Mouse (Mus musculus): ENCODE results near the gene Il22ra2.
A peak's percentile ranks its signal among the peaks of the same experiment; 100 is the strongest.

The Il22ra2 gene

GRCm38 (mm10) chr10:19627748-19628147 is 6.0 kb downstream of the Il22ra2 start:
- no peaks in the 10 kb centered on the region for H3K27me3 ChIP-seq (ENCODE audit: control insufficient read depth, insufficient read depth, low read length, poor library complexity, severe bottlenecking)
- no peak for DNase-seq (ENCODE audit: low read depth, low spot score)
- no peaks in the 10 kb centered on the region for H3K36me3 ChIP-seq (ENCODE audit: control insufficient read depth, insufficient read depth, low read length, poor library complexity, severe bottlenecking)

- no peak for DNase-seq (ENCODE audit: low read depth, low spot score)
- Histone ChIP-seq H3K36me3 (ENCODE audit: control insufficient read depth, insufficient read depth, low read length, poor library complexity, severe bottlenecking) (no peaks in the 10 kb centered on the region), H3K27me3 (ENCODE audit: control insufficient read depth, insufficient read depth, low read length, poor library complexity, severe bottlenecking) (no peaks in the 10 kb centered on the region)
Observed at GRCm38 (mm10) chr10:19631616-19632195, 9.9 kb downstream of the Il22ra2 start.

DNA sequence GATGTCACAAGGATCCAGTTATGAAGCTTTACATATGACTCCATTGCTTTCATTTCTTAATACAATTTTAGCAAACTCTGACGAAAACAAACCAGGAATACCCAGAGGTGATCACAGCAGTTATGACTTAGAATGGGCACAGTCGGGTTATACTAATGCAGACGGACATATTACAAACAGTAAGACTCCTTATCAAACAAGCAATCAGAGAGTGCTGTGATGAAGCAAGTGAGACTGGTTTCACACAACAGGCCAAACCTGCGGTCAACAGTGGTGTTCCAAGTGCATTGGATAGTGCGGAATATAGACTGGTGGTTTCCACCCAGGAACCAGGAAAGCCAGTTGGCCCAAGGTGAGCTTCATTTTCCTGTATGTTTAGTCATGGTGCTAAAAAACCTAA is 17.1 kb downstream of the Il22ra2 start:
- H3K36me3 ChIP-seq (ENCODE audit: control insufficient read depth, insufficient read depth, low read length, poor library complexity, severe bottlenecking), result no peaks in the 10 kb centered on the region
- no peaks in the 10 kb centered on the region for H3K27me3 ChIP-seq (ENCODE audit: control insufficient read depth, insufficient read depth, low read length, poor library complexity, severe bottlenecking)
- no peak for DNase-seq (ENCODE audit: low read depth, low spot score)

GRCm38 (mm10) chr10:19639630-19640029 is 17.8 kb downstream of the Il22ra2 start:
- DNase-seq (ENCODE audit: low read depth, low spot score), result no peak
- no peaks in the 10 kb centered on the region for H3K36me3 ChIP-seq (ENCODE audit: control insufficient read depth, insufficient read depth, low read length, poor library complexity, severe bottlenecking)
- no peaks in the 10 kb centered on the region for H3K27me3 ChIP-seq (ENCODE audit: control insufficient read depth, insufficient read depth, low read length, poor library complexity, severe bottlenecking)

- H3K27me3 ChIP-seq (ENCODE audit: control insufficient read depth, insufficient read depth, low read length, poor library complexity, severe bottlenecking), result no peaks in the 10 kb centered on the region
- no peak for DNase-seq (ENCODE audit: low read depth, low spot score)
- no peaks in the 10 kb centered on the region for H3K36me3 ChIP-seq (ENCODE audit: control insufficient read depth, insufficient read depth, low read length, poor library complexity, severe bottlenecking)
Observed at GRCm38 (mm10) chr10:19645119-19645518, 23.3 kb downstream of the Il22ra2 start.

DNA sequence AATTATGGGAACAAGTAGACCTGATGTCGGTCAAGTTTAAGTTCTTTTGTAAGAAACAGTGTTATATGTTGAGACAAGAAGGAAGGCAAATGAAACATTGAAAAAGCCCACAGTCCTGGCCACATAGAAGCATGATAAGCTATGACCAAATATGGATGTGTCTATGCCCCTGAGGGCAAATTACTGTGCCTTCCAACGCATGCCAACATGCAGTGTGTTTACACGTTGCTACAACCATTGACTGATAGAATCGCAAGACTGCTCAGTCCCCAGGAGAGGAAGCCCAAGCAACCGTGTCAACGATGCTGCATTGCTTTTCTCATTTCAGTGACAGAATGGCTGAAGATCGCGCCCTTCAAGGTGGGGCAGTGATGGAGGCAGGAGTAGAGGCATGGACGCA is 35.6 kb downstream of the Il22ra2 start:
- peak; percentile 81 for DNase-seq (ENCODE audit: low read depth, low spot score)
- Histone ChIP-seq H3K27me3 (ENCODE audit: control insufficient read depth, insufficient read depth, low read length, poor library complexity, severe bottlenecking) (no peaks in the 10 kb centered on the region), H3K36me3 (ENCODE audit: control insufficient read depth, insufficient read depth, low read length, poor library complexity, severe bottlenecking) (no peaks in the 10 kb centered on the region)

DNA sequence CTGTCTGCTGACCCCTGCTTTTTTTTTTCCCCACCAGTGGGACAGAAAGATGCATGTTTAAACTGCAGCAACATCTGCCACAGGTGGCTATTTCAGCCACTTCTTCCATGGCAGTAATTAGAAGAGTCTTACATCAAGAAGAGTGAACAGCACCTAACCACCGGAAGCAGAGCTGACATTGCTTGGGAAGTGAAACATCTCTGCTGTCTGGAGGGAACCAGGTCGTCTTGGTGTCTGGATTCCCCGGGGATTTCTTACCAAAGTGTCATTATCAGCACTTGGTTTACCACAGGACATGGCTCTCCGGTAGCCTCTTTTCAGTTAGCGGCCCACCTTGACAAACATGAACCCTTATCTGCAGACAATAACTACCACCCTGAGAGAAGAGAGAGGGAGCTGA is 38.2 kb downstream of the Il22ra2 start:
- Histone ChIP-seq H3K36me3 (ENCODE audit: control insufficient read depth, insufficient read depth, low read length, poor library complexity, severe bottlenecking) (no peaks in the 10 kb centered on the region), H3K27me3 (ENCODE audit: control insufficient read depth, insufficient read depth, low read length, poor library complexity, severe bottlenecking) (no peaks in the 10 kb centered on the region)
- peak; percentile 88 for DNase-seq (ENCODE audit: low read depth, low spot score)

GRCm38 (mm10) chr10:19668973-19669372 is 47.2 kb downstream of the Il22ra2 start:
- peak; percentile 84 for DNase-seq (ENCODE audit: low read depth, low spot score)
- no peaks in the 10 kb centered on the region for H3K27me3 ChIP-seq (ENCODE audit: control insufficient read depth, insufficient read depth, low read length, poor library complexity, severe bottlenecking)
- no peaks in the 10 kb centered on the region for H3K36me3 ChIP-seq (ENCODE audit: control insufficient read depth, insufficient read depth, low read length, poor library complexity, severe bottlenecking)

- no peaks in the 10 kb centered on the region for H3K36me3 ChIP-seq (ENCODE audit: control insufficient read depth, insufficient read depth, low read length, poor library complexity, severe bottlenecking)
- no peak for DNase-seq (ENCODE audit: low read depth, low spot score)
- H3K27me3 ChIP-seq (ENCODE audit: control insufficient read depth, insufficient read depth, low read length, poor library complexity, severe bottlenecking), result no peaks in the 10 kb centered on the region
Observed at GRCm38 (mm10) chr10:19672015-19672414, 50.2 kb downstream of the Il22ra2 start.

GRCm38 (mm10) chr10:19673146-19673545 is 51.3 kb downstream of the Il22ra2 start:
- Histone ChIP-seq H3K27me3 (ENCODE audit: control insufficient read depth, insufficient read depth, low read length, poor library complexity, severe bottlenecking) (no peaks in the 10 kb centered on the region), H3K36me3 (ENCODE audit: control insufficient read depth, insufficient read depth, low read length, poor library complexity, severe bottlenecking) (no peaks in the 10 kb centered on the region)
- DNase-seq (ENCODE audit: low read depth, low spot score), result peak; percentile 66

All from splenic B cell, adult 2 months (primary cell).